Mouse (Mus musculus): ENCODE results near the gene Mfsd7a.
"Not testable (repeated sequence)": the region's sequence is repeated elsewhere in the genome, so short reads cannot be mapped to it uniquely, and the experiment has no call there.

DNA sequence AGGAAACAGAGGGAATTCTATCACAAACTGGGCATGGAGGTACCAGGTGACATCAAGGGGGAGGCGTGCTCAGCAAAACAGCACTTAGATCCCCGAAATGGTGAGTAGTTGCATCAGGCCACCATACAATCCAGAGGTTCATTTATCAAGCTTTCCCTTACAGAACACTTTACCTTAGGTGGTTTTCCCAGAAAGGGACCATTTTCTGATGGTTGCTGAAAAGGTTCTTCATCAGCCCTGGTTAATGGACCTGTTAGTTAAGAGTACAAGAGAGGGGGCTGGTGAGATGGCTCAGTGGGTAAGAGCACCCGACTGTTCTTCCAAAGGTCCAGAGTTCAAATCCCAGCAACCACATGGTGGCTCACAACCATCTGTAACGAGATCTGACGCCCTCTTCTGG, 37.5 kb upstream of the Mfsd7a start:
- not testable (repeated sequence) for TF ChIP-seq CTCF (IDR thresholded peaks at IDR 0.05; ENCODE audit: extremely low read depth, insufficient read length, insufficient replicate concordance, low read depth, low read length); POLR2A (IDR thresholded peaks at IDR 0.05; ENCODE audit: low read depth, low read length)

Measured in small intestine, adult 2 months (tissue).